Mouse (Mus musculus) ES-E14 (cell line): ENCODE measurements at regions not wholly inside any gene's neighbourhood (a gene's known extent, or its start where the extent isn't known, plus 50 kb on each side); places are given as distances from the start of the nearest gene placed in this dataset.

Source experiments
- HCFC1 ChIP-seq: IDR thresholded peaks from 2 replicates; pipeline ENCODE4 v1.6.1; 2012; ENCODE audit warnings: low read length, inconsistent platforms, borderline replicate concordance; ENCODE audit not compliant: insufficient read depth
- ZC3H11A ChIP-seq: IDR thresholded peaks from 2 replicates; pipeline ENCODE4 v1.6.1; 2012; ENCODE audit warnings: low read depth, mild to moderate bottlenecking, inconsistent platforms, low read length, borderline replicate concordance

DNA sequence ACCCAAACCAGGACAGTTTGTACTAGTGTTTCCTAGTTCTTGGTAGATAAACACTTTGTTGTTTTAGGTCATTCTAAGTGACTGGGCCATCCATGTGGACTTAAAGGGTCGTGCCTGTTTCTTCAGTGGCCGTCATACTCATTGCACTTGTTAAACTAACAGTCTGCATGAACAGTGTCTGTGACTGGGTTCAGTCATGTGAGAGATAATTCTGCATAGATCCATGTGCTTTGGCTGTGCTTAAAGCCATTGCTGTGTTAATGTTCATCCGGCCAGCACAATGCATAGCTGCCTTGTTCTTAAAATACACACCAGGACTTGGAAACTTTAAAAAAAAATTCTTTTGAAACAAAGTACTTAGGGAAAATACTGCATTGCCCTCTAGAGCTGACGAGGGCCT, 92.4 kb upstream of the Slc25a26 start:
- TF ChIP-seq HCFC1 (no peak), ZC3H11A (no peak)
